Mouse (Mus musculus) adipocyte (in vitro differentiated cells): ENCODE results near the gene Snrnp25.

ENCODE experiments used
- DNase-seq: peaks from one replicate; pipeline ENCODE4 v3.0.0-alpha.2; 2016; ENCODE audit warnings: low spot score

Gene Snrnp25

GRCm38 (mm10) chr11:32224468-32225139 is 19.4 kb downstream of the Snrnp25 start:
- DNase-seq, result peak; percentile 97

DNA sequence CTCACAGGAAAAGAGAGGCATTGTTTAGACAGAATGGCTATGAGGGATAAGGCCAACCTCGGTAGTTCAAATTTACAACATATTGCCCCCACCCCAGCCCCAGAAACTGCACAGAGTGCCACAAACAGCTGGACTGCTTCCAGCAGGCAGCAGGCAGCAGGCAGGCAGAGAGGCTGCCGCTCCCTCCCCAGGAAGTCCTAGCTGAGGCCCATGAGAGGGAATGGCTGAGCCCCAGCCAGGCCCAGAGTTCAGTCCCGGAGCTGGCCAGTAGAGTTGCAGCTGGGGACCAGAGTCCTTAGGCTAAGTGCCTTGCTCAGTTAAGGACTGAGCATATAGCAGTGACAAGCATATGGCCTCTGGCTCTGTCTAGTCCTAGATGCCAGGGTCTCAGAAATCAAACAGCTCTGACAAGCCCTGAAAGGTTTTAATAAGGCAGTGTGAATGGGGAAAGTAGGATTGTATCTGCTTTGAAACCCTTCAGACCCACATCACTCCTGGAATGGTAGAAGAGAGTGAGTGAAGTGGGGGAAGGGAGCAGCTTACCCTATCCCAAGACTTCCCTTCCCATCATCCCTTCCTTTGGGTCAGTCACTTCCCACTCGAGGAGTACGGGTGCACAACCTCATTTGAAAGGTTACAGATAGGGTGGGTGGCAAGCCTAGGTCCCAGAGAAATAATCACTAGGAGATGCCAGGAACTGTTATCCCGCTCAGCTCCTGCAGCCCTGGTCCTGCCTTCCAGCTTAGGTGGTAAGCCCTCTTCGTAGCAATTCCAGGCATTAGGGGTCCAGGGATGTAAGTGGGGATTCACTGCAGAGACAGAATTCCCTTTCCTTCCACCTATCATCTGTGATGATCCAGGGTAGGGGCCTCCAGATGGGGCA is 20.2 kb downstream of the Snrnp25 start:
- DNase-seq, result peak; percentile 93

DNA sequence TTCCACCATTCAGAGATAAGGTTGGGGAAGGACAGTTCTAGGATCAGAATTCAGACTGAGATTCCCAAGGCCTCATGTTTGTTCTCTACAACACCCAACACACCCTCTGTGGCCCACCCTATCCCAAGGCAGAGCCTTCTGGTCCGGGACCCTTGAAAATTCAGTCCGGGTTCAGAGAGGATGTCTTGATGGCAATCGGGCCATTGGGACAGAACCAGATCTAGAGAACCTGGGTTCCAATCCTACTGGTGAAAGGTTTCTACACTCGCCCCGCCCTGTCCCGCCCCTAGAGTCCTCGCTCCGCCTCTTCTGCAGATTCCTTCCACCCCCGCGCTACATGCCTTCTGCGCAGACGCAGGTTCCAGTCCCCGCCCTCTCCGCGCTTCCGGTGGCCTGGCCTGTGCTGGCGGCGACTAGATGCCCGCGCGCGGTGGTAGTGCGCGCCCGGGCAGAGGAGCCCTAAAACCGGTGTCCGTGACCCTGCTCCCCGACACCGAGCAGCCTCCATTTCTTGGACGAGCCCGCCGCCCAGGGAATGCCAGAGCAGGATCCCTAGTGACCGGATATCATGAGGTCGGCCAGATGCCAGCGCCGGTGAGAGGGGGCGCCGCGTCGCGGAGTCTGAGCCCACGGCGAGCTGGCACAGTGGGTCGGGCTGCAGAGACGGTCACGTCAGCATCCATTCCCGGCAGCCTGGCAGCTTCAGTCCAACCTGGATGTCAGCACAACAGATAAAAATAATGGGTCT is 21.1 kb downstream of the Snrnp25 start, which contains the start of gene Mpg:
Gene Mpg, plus strand, starts transcription at position 382 of the 748 bp plus-strand sequence.
- DNase-seq, result peak; percentile 92

DNA sequence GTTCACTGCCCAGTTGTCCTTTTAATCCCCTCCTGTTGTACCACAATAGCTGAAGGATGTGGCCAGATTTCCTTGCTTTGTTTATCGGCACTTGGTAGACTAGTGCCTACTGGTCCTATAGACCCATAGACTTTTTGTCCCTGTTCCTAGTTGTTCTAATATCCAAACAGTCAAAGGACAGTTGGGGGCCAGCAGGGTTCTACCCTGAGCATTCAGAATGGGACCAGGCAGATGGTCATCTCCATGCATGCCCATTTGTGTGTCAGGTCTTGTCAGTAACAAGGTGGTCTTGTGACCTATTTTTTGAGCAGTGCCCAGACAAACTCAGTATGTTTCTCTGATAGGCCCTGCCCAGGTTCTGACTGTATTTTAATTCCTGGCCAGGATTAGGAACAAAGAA is 21.8 kb downstream of the Snrnp25 start:
- DNase-seq, result no peak

DNA sequence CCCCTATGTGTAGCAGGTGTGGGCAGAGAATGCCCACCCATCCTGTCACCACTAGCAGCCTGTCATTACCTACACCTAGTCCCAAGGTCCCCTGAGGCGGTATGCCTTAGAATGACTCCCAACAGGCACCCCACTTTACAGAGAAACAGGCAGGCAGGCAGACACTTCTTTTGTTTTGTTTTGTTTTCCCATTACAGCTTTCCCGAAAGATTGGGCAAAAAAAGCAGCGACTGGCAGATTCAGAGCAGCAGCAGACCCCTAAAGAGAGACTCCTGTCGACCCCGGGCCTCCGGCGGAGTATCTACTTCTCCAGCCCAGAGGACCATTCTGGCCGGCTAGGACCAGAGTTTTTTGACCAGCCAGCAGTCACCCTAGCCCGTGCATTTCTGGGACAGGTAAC is 22.3 kb downstream of the Snrnp25 start:
- no peak for DNase-seq

DNA sequence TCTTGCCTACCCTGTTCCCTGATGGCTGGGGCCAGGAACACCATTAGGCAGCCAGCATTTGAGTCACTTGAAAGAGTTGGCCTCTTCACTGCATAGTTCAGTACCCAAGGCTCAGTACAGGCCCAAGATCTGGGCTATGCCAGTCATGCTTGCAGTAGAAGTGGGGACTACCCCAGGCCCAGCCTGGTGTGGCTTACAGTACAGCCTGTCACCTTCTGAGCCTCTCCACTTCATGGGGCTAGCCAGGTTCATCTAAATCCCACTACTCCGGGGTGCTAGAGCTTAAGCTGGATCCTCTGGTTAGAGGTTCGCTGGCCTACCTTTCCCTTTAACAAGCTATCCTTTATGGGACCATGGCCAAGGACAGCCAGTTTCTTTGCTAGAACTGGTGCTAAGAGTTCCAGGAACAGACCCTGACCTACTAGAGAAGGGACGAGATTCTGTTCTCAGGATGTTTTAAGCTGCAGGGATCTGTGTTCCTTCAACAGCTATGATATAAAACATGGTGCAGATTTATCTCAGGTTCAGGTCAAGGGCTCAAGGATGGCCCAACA is 23.2 kb downstream of the Snrnp25 start:
- DNase-seq, result no peak

- DNase-seq, result no peak
These were observed 25.0 kb downstream of the Snrnp25 start for GRCm38 (mm10) chr11:32230220-32230619.

GRCm38 (mm10) chr11:32231125-32231524 is 25.9 kb downstream of the Snrnp25 start:
- no peak for DNase-seq

GRCm38 (mm10) chr11:32232848-32233247 is 27.6 kb downstream of the Snrnp25 start:
- DNase-seq, result no peak

DNA sequence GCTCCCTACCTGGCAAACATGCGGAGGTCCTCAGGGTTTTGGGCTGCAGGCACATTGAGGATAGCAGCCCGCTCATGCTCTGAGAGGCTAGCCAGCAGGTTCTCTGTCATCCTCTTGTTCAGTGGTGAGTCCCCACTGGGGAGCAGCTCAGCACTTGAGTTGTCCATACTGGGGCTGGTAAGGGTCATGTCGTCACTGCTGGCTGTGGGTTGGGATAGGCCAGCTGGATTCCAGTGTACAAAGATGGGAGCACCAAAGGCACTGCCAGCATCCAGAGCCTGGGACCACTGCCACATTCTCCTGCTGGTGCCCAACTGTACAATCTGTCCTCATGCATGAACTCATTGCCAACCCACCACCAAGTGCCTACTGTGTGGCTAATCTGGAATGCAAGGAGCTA is 28.7 kb downstream of the Snrnp25 start:
- no peak for DNase-seq

DNA sequence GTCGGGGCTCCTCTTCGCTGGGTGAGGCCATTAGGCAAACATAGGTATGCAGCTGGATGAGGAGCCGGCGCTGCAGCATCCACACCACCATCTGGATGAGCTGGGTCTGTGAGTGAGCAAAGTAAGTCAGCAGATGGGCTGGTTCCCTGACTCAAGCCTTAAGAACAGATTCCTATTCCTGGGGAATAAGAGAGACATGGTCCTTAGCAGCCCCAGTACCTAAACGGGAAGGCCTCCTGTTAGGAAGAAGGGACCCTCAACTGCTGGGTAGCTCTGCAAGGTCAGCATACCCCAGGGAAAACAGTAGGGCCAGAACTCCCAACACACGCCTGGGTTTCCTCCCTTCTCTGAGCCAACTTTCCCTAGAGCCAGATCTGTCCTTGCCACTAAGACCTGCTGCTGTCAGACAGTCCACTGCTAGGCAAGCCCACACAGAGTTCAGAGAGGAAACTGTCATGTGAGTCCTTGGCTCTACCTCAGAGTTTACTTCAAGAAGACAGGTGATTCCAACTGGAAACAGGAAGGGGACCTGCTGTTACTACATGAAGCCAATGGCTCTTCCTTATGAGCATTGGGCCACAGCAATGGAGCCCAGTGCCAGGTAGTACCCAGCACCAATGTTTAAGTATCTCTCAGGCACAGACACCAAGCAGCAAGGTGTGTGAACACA is 29.7 kb downstream of the Snrnp25 start:
- DNase-seq, result no peak

DNA sequence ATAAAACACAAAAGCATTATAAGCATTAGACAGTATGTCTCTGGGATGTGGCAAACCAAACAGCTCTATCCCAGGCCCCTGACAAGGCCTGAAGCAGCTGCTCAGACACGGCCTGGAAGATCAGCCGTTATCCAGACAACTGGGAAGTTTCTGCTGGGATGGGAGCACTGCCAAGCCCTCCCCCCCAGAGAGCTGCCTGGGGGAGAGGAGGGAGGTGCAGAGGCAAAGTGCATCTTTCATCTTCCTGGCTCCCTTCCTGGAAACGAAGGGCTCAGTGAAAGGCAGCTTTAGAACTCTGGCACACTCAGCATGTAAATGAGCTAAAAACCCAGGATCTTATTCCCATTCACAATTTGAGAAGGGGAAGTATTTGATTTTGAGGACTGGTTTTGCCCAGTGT is 30.4 kb downstream of the Snrnp25 start:
- peak; percentile 95 for DNase-seq

DNA sequence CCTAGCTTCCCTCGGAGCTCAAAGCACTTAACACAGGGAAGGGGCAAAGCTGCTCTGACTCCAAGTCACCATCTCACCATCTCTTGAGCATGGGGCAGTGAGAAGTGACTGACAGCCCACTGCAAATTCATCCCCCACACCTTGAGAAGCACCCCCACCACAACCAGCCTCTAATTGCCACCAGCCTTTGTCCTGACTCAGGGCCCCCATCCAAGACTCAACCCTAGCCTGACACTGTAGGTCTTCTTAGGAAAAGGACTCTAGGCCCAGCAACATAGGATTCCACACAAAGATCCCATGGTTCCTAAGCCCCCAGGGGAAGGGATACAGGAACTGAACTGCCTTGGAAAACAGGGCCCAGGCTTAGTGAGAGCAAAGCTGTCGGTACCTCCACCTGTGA is 30.9 kb downstream of the Snrnp25 start:
- no peak for DNase-seq

- peak; percentile 82 for DNase-seq
These were observed 31.6 kb downstream of the Snrnp25 start for GRCm38 (mm10) chr11:32236712-32237410.

DNA sequence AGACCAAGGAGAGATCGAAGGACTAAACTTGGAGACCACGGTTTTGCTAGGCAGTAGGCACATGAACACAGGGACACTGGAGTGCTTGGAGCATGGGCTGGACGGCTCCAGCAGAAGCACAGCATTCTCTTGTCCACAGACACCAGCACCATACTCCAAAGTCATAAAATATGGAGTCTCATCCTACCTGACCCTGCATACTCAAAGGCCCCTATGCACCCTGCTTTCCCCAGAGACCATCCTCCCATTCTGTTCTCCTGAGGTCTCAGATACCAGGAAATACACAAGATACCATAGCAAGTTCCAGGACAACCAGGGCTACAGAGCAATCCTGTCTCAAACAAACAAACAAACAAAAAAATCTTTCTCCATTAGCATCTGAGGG is 32.2 kb downstream of the Snrnp25 start:
- no peak for DNase-seq

DNA sequence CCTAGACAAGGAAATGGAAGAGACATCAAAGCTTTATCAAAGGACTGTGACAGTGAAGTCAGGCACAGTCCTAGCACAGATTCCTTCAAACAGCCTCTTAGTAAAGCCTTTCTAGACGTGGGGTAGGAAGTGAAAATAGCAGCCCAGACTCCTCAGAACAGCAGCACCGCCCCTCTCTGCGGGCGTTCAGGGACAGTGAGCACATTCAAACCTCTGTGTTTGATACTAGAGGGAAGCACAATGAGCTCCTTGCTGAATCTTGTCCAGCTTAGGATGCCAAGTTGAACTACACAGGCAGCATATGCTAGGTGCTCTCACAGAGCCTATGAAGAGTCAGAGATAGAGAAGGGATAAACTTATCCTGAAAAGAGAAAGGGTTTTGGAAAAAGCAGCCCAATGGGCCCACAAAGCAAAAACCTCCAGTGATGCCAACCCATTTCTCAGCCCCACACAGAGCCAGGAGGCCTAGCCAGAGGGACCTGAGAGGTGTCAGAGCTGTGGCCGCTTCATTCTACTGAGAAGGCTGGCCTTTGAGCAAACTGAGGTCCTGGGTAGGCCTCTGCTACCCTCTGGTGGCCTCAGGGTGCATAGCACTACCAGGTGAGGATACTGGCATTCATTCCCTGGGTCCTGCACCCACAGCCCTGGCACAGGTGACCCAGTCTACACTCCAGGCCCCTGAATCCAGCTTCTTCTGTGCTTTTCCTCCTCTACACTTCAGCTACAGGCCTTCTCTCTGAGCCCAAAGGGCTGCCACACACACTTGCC is 33.1 kb downstream of the Snrnp25 start:
- DNase-seq, result peak; percentile 72

DNA sequence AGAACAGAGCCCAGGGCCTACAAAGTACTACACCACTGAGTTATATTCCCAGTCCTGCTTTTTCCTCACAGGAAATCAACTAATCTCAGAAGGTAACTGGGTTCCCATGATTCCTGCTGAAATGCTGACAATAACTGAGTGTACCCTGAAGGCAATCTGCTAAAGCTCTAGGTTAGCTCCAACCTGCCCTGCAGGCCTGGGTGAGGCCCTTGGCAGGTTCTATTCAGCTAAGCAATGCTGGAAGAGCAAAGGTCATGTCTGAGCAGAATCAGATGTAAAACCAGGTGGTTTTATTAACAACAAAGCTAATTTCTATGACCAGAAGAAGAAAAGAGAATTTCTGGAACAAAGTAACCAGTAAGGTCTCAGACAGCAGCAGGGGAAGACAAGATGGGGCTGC is 36.2 kb downstream of the Snrnp25 start:
- DNase-seq, result no peak

- no peak for DNase-seq
These were observed 37.0 kb downstream of the Snrnp25 start for GRCm38 (mm10) chr11:32242209-32242608.

DNA sequence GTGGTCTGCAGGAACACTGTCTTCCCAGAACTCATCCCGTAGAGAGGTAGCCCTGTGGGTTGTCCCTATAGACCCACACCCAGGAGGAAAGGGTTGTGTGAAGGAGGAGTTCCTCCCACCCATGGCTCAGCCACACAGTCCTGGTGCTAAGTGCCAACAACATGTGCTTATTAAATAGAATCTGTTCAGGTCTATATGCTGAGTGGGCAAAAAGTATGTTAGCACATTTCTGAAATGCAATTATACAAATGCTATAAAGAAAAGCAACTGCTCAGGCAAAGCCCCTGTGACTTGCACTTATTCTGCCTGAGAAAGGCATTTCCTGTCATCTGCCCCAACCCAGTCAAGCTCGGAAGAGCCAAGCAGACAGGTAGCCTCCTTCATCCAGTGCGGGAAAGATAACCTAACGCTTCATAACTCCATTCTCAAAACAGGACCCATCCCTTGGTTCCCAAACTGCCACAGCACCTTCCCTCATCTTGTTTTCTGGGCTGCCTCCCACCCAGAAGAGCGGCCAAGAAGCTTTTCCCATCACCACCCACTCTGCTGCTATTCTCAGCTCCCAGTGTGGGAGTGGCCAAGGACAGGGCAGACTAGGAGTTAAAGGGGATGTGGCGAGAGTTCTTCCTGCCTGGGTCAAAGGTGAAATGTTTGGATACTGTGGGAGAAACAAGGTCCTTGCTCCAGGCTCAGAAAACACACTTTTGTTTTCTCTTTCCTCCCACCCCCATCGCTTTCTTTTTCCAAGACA is 38.2 kb downstream of the Snrnp25 start:
- DNase-seq, result peak; percentile 30

- DNase-seq, result peak; percentile 58
These were observed 38.8 kb downstream of the Snrnp25 start for GRCm38 (mm10) chr11:32244064-32244463.
